Mouse (Mus musculus) CD4-positive helper T cell, adult 2 months (primary cell): ENCODE results near the gene Gm17349.
A peak's percentile ranks its signal among the peaks of the same experiment; 100 is the strongest.

Experiments used
- DNase-seq: peaks from one replicate; pipeline ENCODE4 v3.0.0-alpha.2; 2012; ENCODE audit warnings: low read depth, missing footprints, low spot score

Gm17349 gene

DNA sequence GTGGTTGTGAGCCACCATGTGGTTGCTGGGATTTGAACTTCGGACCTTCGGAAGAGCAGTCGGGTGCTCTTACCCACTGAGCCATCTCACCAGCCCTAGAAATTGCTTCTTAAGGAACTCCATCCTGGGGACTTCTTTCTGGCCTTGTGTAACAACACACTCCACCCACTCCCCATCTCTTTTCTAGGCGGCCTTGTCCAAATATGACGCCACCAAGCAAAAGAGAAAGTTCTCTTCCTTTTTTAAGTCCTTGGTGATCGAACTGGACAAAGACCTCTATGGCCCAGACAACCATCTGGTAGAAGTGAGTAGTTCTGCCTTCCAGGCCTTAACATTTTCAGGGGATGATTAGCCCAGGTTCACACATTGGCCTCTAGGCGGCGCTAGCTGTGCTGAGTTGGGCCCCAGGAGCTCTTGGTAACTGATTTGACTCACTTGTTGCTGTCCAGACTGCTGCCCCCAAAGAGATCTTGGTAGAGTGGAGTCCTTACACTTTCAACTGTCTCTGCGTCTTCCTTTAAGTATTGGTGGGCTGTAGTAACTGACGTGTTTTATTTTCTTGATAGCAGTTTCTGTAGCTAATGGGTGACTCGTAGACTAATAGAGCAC is at the start of gene Gm17349:
Gene Gm17349, minus strand, starts transcription at position 51 of the 609 bp plus-strand sequence.
- peak; percentile 66 for DNase-seq

DNA sequence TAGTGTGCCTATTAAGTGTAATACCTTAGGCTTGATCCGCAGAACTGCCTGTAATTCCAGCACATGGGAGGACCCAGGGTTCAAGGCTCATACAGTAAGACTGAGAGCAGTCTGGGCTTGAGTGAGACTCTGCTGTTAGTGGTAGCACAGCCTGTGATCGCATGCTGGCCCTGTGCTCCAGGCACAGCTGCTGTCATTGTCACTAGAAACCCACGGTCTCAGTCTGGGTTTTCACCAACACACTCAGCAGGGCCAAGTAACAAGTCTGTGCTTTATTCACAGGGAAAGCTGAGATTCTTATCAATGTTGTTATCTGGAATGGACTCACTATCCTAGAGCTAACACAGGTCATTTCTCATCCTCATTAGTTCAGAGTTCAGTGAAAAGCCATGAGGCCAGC is 48.9 kb upstream of the Gm17349 start:
- DNase-seq, result no peak

DNA sequence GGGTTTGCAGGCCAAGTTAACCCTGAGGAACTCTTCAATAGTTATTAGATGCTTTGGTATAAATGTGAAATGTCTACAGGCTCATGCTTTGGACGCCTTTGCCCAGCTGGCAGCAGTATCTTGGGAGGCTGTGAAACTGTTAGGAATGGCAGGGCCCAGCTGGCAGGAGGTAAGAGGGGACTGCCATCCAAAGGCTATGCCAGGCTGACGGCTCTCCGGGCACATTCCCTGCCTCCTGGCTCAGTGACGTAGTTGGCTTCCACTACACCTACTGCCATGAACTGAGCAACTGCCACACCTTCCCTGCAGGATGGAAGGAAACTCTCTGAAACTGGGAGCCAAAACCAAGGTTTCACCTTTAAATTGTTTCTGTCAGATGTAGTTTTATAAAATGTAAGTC is 34.9 kb upstream of the Gm17349 start:
- no peak for DNase-seq

DNA sequence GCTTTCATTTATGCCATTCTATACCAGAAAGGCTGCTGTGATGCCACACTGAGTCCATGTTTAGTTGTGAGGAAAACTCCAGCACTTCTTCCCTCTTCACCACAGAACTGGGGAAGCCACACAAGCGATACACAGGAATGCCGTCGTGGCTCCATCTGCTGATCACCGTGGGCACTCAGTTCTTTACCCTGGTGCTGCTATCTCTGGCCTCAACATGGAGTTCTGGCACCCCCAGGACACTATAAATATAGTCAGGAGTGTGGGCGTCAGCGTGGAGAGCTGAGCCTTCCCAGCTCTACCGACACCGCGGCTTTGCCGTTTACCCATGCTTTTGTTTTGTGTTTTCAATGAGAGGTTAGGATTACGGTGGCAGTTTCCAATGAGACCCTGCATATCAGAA is 31.4 kb upstream of the Gm17349 start:
- DNase-seq, result no peak

GRCm38 (mm10) chr15:99735631-99736030 is 30.3 kb upstream of the Gm17349 start:
- DNase-seq, result no peak

- no peak for DNase-seq
These were observed 27.9 kb upstream of the Gm17349 start for GRCm38 (mm10) chr15:99733186-99733585.

GRCm38 (mm10) chr15:99731678-99732077 is 26.4 kb upstream of the Gm17349 start:
- DNase-seq, result no peak

GRCm38 (mm10) chr15:99731167-99731566 is 25.9 kb upstream of the Gm17349 start:
- DNase-seq, result no peak

DNA sequence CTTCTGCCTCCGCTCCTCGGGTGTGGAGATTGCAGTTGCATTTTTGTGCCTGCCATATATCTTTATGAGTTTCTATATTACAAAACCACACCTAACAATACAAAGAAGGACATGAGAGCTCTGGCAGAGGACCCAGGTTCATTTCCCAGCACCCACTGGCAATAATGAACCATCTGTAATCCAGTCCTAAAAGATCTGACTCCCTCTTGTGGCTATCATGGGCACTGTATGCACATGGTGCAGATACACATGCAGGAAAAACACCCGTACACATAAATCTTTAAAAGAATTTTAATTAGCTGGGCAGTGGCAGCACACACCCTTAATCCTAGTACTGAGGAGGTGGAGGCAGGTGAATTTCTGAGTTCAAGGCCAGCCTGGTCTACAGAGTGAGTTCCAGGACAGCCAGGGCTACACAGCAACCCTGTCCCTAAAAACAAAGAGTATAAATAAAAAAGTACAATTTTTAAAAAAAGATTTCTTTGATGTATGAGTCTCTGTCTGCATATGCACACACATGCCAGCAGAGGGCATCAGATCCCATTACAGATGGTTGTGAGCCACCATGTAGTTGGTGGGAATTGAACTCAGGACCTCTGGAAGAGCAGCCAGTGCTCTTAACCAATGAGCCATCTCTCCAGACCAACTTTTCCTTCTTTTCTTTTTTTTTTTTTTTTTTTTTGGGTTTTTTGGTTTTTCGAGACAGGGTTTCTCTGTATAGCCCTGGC is 23.9 kb upstream of the Gm17349 start:
- peak; percentile 27 for DNase-seq

DNA sequence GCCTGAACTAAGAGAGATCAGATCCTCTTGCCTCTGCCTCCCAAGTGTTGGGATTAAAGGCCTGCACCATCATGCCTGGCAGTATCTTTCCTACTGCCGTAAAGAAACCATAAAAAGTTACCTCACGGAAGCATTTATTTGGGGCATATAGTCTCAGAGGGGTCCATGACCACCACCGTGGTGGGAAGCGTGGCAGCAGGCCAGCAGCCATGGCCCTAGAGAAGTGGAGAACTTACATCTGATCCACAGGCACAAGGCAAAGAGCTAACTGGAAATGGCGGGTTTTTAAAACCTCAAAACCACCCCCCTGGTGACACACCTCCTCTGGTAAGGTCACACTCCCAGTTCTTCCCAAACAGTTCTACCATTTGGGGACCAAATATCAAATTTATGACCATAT is 22.9 kb upstream of the Gm17349 start:
- DNase-seq, result no peak

DNA sequence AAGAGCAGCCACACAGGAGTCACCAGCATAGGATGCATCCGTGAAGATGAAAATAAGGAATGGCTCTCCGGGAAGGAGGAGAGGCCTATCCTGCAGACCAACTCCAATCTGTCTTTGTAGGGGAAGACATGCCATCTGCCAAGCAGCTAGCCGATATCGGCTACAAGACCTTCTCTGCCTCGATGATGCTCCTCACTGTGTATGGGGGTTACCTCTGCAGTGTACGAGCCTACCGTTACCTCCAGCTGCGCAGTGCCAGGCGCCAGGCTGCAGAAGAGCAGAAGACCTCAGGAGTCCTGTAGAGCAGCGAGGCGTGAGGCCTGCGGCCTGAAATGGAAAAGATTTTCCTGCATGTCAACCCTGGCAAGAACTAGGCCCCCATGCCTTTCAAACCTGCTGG is 22.2 kb upstream of the Gm17349 start:
- no peak for DNase-seq

GRCm38 (mm10) chr15:99727039-99727438 is 21.7 kb upstream of the Gm17349 start:
- peak; percentile 36 for DNase-seq

DNA sequence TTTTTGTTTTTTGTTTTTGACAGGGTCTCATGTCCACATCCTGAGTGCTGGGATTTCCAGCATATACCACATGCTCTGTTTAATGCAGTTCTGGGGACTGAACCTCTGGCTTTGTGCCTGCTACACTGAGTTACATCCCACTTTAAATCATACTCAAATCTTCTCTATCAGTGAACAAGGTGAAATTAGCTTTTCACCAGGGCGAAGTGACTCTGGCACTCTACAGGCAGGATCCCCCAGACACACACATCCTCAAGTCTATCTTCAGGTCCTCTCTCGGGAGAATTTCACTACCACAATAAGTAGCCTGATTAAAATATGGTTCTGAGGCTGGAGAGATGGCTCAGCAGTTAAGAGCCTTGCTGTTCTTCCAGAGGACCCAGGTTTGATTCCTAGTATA is 21.3 kb upstream of the Gm17349 start:
- DNase-seq, result peak; percentile 28

- DNase-seq, result peak; percentile 96
These were observed 20.3 kb upstream of the Gm17349 start, which contains the start of gene Cox14 for GRCm38 (mm10) chr15:99725341-99726155. Cox14 (plus strand) TSS chr15:99725618.

GRCm38 (mm10) chr15:99724292-99725021 is 19.2 kb upstream of the Gm17349 start:
- peak; percentile 60 for DNase-seq

GRCm38 (mm10) chr15:99723515-99724291 is 18.4 kb upstream of the Gm17349 start:
- no peak for DNase-seq

GRCm38 (mm10) chr15:99723120-99723514 is 17.8 kb upstream of the Gm17349 start:
- no peak for DNase-seq

GRCm38 (mm10) chr15:99721921-99722743 is 16.8 kb upstream of the Gm17349 start:
- no peak for DNase-seq

GRCm38 (mm10) chr15:99719865-99720264 is 14.6 kb upstream of the Gm17349 start:
- no peak for DNase-seq

GRCm38 (mm10) chr15:99718461-99719021 is 13.3 kb upstream of the Gm17349 start:
- DNase-seq, result no peak
